Mouse (Mus musculus): Measurements from ENCODE around the gene AC192777.2. TPM values are rescaled to one million over a fixed set of nuclear protein-coding genes. Genes with fewer than 3 reads are reported as not detected.

Gene AC192777.2
- polyA plus RNA-seq (2017; shearing (Covaris generic)): not detected

GRCm38 (mm10) chr17:40095150-40095549 lies at the start of gene AC192777.2:
TSS of gene AC192777.2 (plus strand) at chr17:40095450.

Other genes with a start within 250 kb of the AC192777.2 start
- gene Esp38, start 144.9 kb upstream of the AC192777.2 start, polyA plus RNA-seq (2017; shearing (Covaris generic)): not detected
- not detected for gene Pgk2, start 113.2 kb downstream of the AC192777.2 start, polyA plus RNA-seq (2017; shearing (Covaris generic))
- gene Crisp3, start 146.8 kb downstream of the AC192777.2 start, polyA plus RNA-seq (2017; shearing (Covaris generic)): not detected
- gene Crisp1, start 223.8 kb downstream of the AC192777.2 start, polyA plus RNA-seq (2017; shearing (Covaris generic)): not detected

Data from activated CD4-positive, CD25-positive, alpha-beta regulatory T cell, adult 9 weeks (primary cell).